Mouse (Mus musculus) bone marrow, adult 2 months (tissue): ENCODE results near the gene Dapk2.

Experiments used
- CTCF ChIP-seq: fragments of 200-500 bp; IDR thresholded peaks from 2 replicates; pipeline ENCODE4 v1.5.1; 2011; ENCODE audit warnings: low read length, control low read depth; ENCODE audit not compliant: control insufficient read depth, insufficient read depth
- POLR2A ChIP-seq: fragments of 200-500 bp; IDR thresholded peaks from 2 replicates; pipeline ENCODE4 v1.6.1; 2011; ENCODE audit warnings: low read depth, mild to moderate bottlenecking, control low read depth, low read length, borderline replicate concordance; ENCODE audit not compliant: control insufficient read depth

GRCm38 (mm10) chr9:66223872-66224271, 65.8 kb downstream of the Dapk2 start:
- no peak for TF ChIP-seq CTCF
- TF ChIP-seq POLR2A, result no peak
